Mouse (Mus musculus) T-helper 2 cell (primary cell): ENCODE measurements at regions not wholly inside any gene's neighbourhood (a gene's known extent, or its start where the extent isn't known, plus 50 kb on each side); places are given as distances from the start of the nearest gene placed in this dataset.

Source experiments
- in situ Hi-C: fragments of 300-600 bp; cut with MboI, MseI; formaldehyde crosslinking; loops from one replicate; pipeline ENCODE4 v1.15.1; 2025; ENCODE audit warnings: high pct_unique_total_duplicates

DNA sequence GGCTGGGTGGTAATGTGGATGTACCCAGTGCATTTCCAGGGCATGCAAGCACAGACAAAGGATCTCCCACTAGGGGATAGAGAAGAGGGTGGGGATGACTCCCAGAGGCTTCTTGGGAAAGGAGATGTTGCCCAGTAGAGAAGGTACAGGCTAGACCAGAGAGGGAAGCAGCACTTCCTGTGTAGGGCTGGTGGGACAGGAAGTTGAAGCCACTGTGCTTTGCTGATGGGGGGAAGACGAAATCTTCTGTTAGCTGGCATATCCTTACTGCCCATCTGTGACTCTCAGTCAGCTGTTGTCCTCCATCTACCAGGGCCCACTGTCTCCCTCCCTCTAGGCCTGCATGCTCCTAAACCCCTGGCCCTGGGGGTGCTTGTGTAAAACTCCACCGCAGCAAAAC, 180.2 kb downstream of the Wdr11 start:
- in situ Hi-C loops = no loop called here

GRCm38 (mm10) chr7:129772540-129773331, 181.1 kb downstream of the Wdr11 start:
- in situ Hi-C loops = no loop called here

- in situ Hi-C loops = no loop called here
Observed at GRCm38 (mm10) chr7:129774261-129774861, 182.7 kb downstream of the Wdr11 start.

DNA sequence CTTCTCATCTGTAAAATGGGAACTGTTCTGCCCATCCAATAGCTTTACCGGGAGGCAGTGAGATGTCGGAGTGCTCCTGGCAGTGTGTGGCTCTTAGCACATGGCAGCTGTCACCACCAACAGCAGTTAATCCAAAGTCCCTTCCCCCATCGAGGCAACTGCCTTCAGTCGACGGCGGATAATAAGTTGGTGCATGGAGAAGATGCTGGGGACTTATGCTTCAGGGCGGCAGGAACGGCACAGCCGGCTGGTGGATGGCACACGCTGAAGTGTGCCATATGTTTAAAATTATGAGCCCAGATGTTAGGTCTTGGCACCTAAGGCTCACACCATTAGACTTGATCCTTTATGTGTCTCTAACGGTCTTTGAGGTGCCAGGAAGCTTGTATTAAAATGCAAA, 183.5 kb downstream of the Wdr11 start:
- in situ Hi-C loops = no loop called here

- in situ Hi-C loops = no loop called here
Observed at GRCm38 (mm10) chr7:129778842-129779421, 187.3 kb downstream of the Wdr11 start.

GRCm38 (mm10) chr7:129779939-129780338, 188.3 kb downstream of the Wdr11 start:
- in situ Hi-C loops = no loop called here

- in situ Hi-C loops = no loop called here
Observed at GRCm38 (mm10) chr7:129781756-129782155, 190.1 kb downstream of the Wdr11 start.

GRCm38 (mm10) chr7:129784966-129785365, 193.3 kb downstream of the Wdr11 start:
- in situ Hi-C loops = no loop called here

DNA sequence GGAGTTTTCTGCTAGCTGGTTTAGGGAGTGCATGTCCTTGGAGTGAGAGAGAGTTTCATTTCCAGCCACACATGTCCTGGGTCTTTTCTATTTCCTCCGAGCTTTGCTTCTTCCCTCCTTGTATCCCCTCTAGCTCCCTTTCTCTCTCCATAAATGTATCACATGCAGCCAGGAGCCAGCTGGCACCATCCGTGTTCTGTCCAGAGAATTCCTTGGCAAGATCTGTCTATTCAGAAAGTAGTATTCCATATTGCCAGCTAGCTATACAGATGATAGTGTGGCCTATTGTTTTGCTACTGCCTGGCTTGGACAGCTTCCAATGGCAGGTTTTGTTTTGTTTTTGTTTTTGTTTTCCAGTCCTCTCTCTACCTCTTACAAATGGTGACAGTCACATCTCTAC, 195.3 kb downstream of the Wdr11 start:
- in situ Hi-C loops = no loop called here

DNA sequence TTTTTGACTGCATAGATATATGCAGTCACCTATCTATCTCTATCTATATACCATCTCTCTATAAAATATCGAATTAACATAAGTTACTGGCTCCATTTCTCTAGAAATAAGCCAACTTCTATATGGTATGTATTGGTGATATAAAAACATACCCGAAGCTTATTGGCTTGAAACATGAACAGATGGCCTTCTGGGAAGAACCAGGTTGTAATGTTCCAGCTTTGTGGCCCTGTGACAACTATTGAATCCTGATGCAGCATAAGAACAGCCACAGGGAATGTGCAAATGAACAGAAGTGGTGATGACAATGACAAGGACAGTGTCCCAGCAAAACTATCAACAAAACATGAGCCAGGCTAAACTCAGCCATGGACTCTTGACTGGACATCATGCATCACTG, 196.1 kb downstream of the Wdr11 start:
- in situ Hi-C loops = no loop called here

- in situ Hi-C loops = no loop called here
Observed at GRCm38 (mm10) chr7:129789461-129789860, 197.8 kb downstream of the Wdr11 start.

GRCm38 (mm10) chr7:129790590-129791449, 199.2 kb downstream of the Wdr11 start:
- in situ Hi-C loops = no loop called here

GRCm38 (mm10) chr7:129791450-129791820, 199.8 kb downstream of the Wdr11 start:
- in situ Hi-C loops = no loop called here

DNA sequence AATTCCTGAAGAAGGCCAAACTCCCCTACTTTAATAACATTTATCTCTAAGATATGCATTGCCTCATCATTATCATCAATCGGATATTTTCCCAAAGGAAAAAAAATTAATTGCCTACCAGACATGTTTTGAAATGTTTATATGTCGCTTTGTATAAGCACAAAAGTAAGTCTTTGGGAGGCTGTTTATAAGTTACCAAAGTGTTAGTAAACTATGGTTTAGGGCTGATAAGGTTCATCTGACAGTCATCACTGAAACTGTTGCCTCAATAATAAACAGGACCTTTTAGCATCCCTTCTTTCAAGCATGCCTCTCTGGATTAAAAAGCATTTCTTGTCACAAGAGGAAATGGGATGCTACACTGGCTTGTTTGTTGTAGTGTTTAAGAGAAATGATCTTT, 202.1 kb downstream of the Wdr11 start:
- in situ Hi-C loops = no loop called here

DNA sequence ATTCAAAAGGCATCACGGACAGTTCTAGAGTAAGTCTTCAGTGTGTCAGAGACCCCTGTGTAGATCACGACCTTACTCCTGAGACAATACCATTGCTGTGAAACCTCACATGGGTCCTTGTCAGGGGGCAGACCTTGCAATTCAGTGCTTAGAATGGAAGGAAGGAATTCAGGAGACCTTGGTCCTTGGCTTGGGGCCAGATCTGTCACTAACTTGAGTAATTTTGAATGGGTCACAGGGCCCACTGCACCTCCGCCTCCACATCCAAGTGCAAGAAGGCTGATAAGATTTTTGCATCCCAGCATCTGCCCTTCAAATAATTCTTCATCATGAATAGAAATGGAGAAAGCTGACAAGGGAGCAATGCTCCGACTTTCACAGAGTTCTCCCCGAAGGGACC, 202.6 kb downstream of the Wdr11 start:
- in situ Hi-C loops = no loop called here

- in situ Hi-C loops = no loop called here
Observed at GRCm38 (mm10) chr7:129798525-129798924, 206.9 kb downstream of the Wdr11 start.

- in situ Hi-C loops = no loop called here
Observed at GRCm38 (mm10) chr7:129800461-129800867, 208.8 kb downstream of the Wdr11 start.

- in situ Hi-C loops = no loop called here
Observed at GRCm38 (mm10) chr7:129801431-129801847, 209.8 kb downstream of the Wdr11 start.

GRCm38 (mm10) chr7:129802168-129802567, 210.5 kb downstream of the Wdr11 start:
- in situ Hi-C loops = no loop called here

GRCm38 (mm10) chr7:129805340-129805739, 213.7 kb downstream of the Wdr11 start:
- in situ Hi-C loops = no loop called here

DNA sequence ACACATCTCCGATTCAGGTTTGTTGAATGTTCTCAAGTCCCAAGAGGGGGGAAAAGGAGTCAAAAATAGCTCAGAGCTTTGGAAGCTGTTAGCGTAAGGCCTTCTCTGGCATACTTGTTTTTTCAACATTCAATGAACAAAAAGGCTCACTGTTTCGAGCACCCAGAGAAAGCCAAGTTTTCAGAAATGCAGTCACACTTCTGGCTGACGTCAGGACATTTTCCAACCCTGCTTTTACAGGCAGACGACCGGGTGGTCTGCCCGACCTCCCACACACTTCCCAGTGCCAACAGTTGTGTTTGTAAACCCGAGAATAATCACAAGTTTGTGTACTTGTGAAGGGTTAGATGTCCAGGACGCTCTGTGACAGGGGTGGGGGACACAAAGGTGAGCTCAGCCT, 218.5 kb downstream of the Wdr11 start:
- in situ Hi-C loops = no loop called here

DNA sequence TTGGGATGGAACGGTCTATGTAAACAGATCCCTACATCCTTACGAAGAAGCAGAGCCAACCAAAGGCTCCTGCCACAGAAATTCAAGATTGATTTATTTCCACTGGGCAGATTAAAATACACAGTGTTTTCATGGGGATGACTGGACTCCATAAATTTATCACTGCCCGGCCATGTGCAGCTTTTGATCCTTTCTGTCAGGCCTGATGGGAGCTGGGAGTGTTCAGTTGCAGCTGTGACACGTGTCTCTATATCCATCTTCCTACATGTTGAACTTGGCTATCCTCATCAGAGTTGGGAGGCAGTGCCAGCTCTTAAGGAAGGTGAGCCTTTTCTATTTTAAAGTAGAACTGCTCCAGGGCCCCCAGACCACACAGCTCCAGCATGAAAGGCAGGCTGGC, 218.9 kb downstream of the Wdr11 start:
- in situ Hi-C loops = no loop called here
